Mouse (Mus musculus) MEL (cell line): ENCODE measurements at regions not wholly inside any gene's neighbourhood (a gene's known extent, or its start where the extent isn't known, plus 50 kb on each side); places are given as distances from the start of the nearest gene placed in this dataset.

ENCODE experiments used
- DNase-seq: peaks from one replicate; pipeline ENCODE4 v3.0.0; 2011; ENCODE audit warnings: low read depth, low spot score
- H3K27ac ChIP-seq: 2 replicates; pipeline ENCODE4 v1.5.1; 2012; ENCODE audit warnings: low read depth, mild to moderate bottlenecking, control low read depth, low read length, moderate library complexity; ENCODE audit not compliant: control insufficient read depth
- H3K27me3 ChIP-seq, 2 experiments: fragments of 150-350 bp in 1 of 2; sonication (generic) in 1 of 2; 2 replicates each; pipeline ENCODE4 v1.6.1; 2012; ENCODE audit warnings: low read length in 2 of 2, mild to moderate bottlenecking in 2 of 2, improper control_type of control experiment in 1 of 2, moderate library complexity in 1 of 2; ENCODE audit not compliant: insufficient read depth in 2 of 2, control insufficient read depth in 1 of 2
- H3K36me3 ChIP-seq, 2 experiments: 2 replicates each; pipeline ENCODE4 v1.6.1; 2012 to 2014; ENCODE audit warnings: low read length in 2 of 2, improper control_type of control experiment in 1 of 2, inconsistent platforms in 1 of 2, mild to moderate bottlenecking in 1 of 2; ENCODE audit not compliant: insufficient read depth in 2 of 2, control insufficient read depth in 1 of 2
- H3K4me1 ChIP-seq, 2 experiments: fragments of 150-350 bp in 1 of 2; sonication (generic) in 1 of 2; 2 replicates each; pipeline ENCODE4 v1.6.1; 2012; ENCODE audit warnings: low read length in 2 of 2, improper control_type of control experiment in 1 of 2, mild to moderate bottlenecking in 1 of 2; ENCODE audit not compliant: insufficient read depth in 2 of 2, control insufficient read depth in 1 of 2
- H3K4me3 ChIP-seq, 2 experiments: fragments of 150-350 bp in 1 of 2; sonication (generic) in 1 of 2; 2 replicates each; pipeline ENCODE4 v1.5.1; 2012; ENCODE audit warnings: low read depth in 2 of 2, low read length in 2 of 2, mild to moderate bottlenecking in 2 of 2, moderate library complexity in 2 of 2, control low read depth in 1 of 2, improper control_type of control experiment in 1 of 2; ENCODE audit not compliant: control insufficient read depth in 1 of 2, insufficient read depth in 1 of 2
- H3K79me2 ChIP-seq: 2 replicates; pipeline ENCODE4 v1.6.1; 2012; ENCODE audit warnings: mild to moderate bottlenecking, low read length, moderate library complexity; ENCODE audit not compliant: control insufficient read depth, poor library complexity, insufficient read depth
- H3K9ac ChIP-seq: 2 replicates; pipeline ENCODE4 v1.6.1; 2012; ENCODE audit warnings: low read depth, mild to moderate bottlenecking, control low read depth, low read length, moderate library complexity; ENCODE audit not compliant: control insufficient read depth, poor library complexity, severe bottlenecking
- H3K9me3 ChIP-seq: fragments of 150-350 bp; sonication (generic); replicated peaks from 2 replicates; pipeline ENCODE4 v1.6.1; 2012; ENCODE audit warnings: mild to moderate bottlenecking, low read length, improper control_type of control experiment, moderate library complexity; ENCODE audit not compliant: insufficient read depth
- CHD2 ChIP-seq: IDR thresholded peaks from 2 replicates; pipeline ENCODE4 v1.6.1; 2011; ENCODE audit warnings: low read length, improper control_type of control experiment
- E2F4 ChIP-seq: IDR thresholded peaks from 2 replicates; pipeline ENCODE4 v1.6.1; 2011; ENCODE audit warnings: low read depth, low read length, improper control_type of control experiment, borderline replicate concordance
- GATA1 ChIP-seq: IDR thresholded peaks from 2 replicates; pipeline ENCODE4 v1.6.1; 2011; ENCODE audit warnings: low read depth, low read length, improper control_type of control experiment
- NELFE ChIP-seq: IDR thresholded peaks from 2 replicates; pipeline ENCODE4 v1.6.1; 2011; ENCODE audit warnings: low read depth, low read length, improper control_type of control experiment
- POLR2A ChIP-seq, 2 experiments: IDR thresholded peaks; 2 replicates each; pipeline ENCODE4 v1.6.1; 2011 to 2012; ENCODE audit warnings: low read length in 2 of 2, mild to moderate bottlenecking in 2 of 2, control low read depth in 1 of 2, improper control_type of control experiment in 1 of 2, low read depth in 1 of 2, moderate library complexity in 1 of 2; ENCODE audit not compliant: control insufficient read depth in 1 of 2, insufficient read depth in 1 of 2, poor library complexity in 1 of 2
- POLR2AphosphoS5 ChIP-seq: IDR thresholded peaks from 2 replicates; pipeline ENCODE4 v1.6.1; 2012; ENCODE audit warnings: low read depth, borderline replicate concordance, mild to moderate bottlenecking, inconsistent platforms, low read length, moderate library complexity, mixed read lengths
- SIN3A ChIP-seq: IDR thresholded peaks from 2 replicates; pipeline ENCODE4 v1.6.1; 2012; ENCODE audit warnings: low read length, improper control_type of control experiment, inconsistent platforms
- TCF12 ChIP-seq: IDR thresholded peaks from 2 replicates; pipeline ENCODE4 v1.6.1; 2014; ENCODE audit warnings: low read depth, mild to moderate bottlenecking, inconsistent platforms, low read length, improper control_type of control experiment, moderate library complexity
- USF1 ChIP-seq: IDR thresholded peaks from 2 replicates; pipeline ENCODE4 v1.6.1; 2014; ENCODE audit warnings: low read depth, mild to moderate bottlenecking, inconsistent platforms, low read length, improper control_type of control experiment, moderate library complexity
- USF2 ChIP-seq, 2 experiments: IDR thresholded peaks; 2 replicates each; pipeline ENCODE4 v1.6.1; 2011 to 2012; ENCODE audit warnings: improper control_type of control experiment in 2 of 2, low read length in 2 of 2, borderline replicate concordance in 1 of 2, inconsistent platforms in 1 of 2, low read depth in 1 of 2, mild to moderate bottlenecking in 1 of 2; ENCODE audit not compliant: insufficient read depth in 1 of 2
- ZC3H11A ChIP-seq: IDR thresholded peaks from 2 replicates; pipeline ENCODE4 v1.6.1; 2012; ENCODE audit warnings: low read depth, mild to moderate bottlenecking, inconsistent platforms, low read length, improper control_type of control experiment

DNA sequence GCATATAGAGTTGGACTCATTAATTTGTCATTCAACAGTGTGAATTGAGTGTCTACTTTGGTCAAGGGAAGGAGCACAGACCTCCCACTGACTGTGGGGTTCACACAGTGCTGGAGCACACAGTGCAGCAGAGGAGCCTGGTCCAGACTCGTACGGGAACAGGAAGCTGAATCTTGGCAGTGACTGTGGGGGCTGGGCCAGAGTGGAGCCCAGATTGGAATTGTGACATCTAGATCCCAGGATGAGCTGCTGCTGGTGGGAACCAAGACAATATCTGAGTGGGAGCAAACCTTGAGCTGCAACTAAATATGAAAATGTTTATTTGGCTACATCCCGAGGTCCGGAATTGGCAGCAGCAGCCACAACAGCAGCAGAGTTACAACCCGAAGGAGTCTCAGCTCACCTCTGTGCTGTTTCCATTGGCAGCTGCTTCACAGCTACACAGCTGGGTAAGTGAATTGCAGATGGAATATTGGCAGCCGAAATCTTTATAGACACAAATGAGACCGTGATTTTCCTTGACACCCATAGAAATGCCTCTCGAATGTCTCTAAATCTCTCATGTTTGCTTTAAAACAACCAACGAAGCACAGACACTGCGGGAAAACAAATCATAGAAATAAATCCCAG lies 181.5 kb downstream of the Dad1 start:
- no peak for DNase-seq
- Histone ChIP-seq H3K9me3 (no peaks in the 10 kb centered on the region), H3K27me3 (peaks cover 2 to 6% of the 10 kb centered on the region in 2 experiments), H3K36me3 (peaks cover 0 to 15% of the 10 kb centered on the region in 2 experiments; a peak in 2 of 4 replicates), H3K4me1 (peaks cover 4 to 18% of the 10 kb centered on the region in 2 experiments), H3K4me3 (no peak overlapping the region), H3K79me2 (no peaks in the 10 kb centered on the region), H3K9ac (no peak overlapping the region), H3K27ac (no peak overlapping the region)
- TF ChIP-seq ZC3H11A (no peak), GATA1 (no peak), CHD2 (no peak), TCF12 (no peak)

DNA sequence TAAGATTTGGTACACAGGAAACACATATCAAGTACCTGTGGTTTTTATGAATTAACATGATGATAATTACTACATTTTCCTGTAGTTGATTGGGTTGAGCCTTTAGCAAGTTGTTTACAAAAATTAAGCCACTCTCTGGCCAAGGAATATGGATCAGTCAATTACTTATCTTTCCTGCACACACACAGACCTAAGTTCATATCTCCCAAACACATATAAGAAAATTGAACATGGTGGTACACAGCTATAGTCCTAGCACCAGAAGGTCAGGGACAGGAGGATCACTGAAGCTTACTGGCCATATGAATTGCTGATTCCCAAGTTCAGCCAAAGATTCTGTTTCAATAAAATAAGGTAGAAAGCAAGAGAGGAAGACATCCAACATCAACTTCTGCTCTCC lies 183.7 kb downstream of the Dad1 start:
- Histone ChIP-seq H3K79me2 (no peaks in the 10 kb centered on the region), H3K27me3 (peaks cover 0 to 2% of the 10 kb centered on the region in 2 experiments; a peak in 2 of 4 replicates)
- TF ChIP-seq POLR2AphosphoS5 (no peak), NELFE (no peak)
- TF ChIP-seq, all 39 proteins: peak for 0
- no peak overlapping the region for H3K4me3 ChIP-seq
- peaks cover 0 to 15% of the 10 kb centered on the region in 2 experiments; a peak in 2 of 4 replicates for H3K36me3 ChIP-seq
- DNase-seq: no peak
- H3K9ac ChIP-seq: no peak overlapping the region
- H3K4me1 ChIP-seq: peaks cover 4 to 12% of the 10 kb centered on the region in 2 experiments
- H3K27ac ChIP-seq: no peak overlapping the region
- no peaks in the 10 kb centered on the region for H3K9me3 ChIP-seq

DNA sequence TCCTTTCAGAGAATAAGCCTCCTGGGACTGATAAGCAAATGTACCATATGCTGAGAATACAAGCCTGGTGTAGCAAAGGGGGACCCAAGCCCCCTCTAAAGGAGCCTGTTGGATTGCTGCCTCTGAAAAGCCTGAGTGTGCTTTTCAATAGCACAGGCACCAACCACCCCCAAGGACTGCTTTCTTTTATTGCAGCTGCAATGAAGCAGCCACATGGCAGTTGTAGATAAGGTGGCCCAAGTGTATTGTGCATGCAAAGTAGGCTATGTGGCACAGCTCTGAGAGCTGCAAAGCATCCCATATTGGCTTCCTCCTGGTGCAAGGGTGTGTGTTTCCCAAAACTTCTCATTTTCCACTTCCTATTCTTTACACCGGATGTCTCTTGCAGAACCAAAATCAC lies 185.2 kb downstream of the Dad1 start:
- H3K36me3 ChIP-seq: 0 out of 4 replicates have a peak, but pooled peaks cover 0 to 2% of the 10 kb centered on the region in 2 experiments
- H3K4me3 ChIP-seq: no peak overlapping the region
- TF ChIP-seq E2F4 (no peak), SIN3A (no peak)
- no peak overlapping the region for H3K9ac ChIP-seq
- H3K9me3 ChIP-seq: no peaks in the 10 kb centered on the region
- peaks cover 0 to under 1% of the 10 kb centered on the region in 2 experiments; a peak in 1 of 4 replicates for H3K4me1 ChIP-seq
- H3K27ac ChIP-seq: no peak overlapping the region
- H3K27me3 ChIP-seq: peaks cover 0 to 2% of the 10 kb centered on the region in 2 experiments; a peak in 2 of 4 replicates
- peak; percentile 10 for DNase-seq
- H3K79me2 ChIP-seq: no peaks in the 10 kb centered on the region

DNA sequence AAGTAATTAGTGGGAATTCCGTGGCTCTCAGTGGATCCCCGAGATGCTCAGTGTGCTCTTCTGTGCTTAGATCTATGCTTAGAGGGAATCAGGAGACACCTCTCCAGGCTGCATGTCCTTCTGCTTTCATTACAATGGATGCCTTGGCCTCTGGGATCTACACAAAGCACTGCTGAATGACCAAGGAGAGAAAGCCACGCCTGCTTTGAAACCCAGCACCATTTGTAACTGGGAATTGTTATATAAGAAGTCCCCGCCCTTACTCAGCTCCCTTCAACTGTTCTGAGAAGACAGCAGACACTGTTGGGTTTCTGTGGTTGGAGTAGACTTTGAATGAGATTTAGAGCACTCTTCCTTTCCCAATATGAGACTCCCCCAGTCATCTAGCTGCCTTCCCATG lies 188.4 kb downstream of the Dad1 start:
- Histone ChIP-seq H3K79me2 (no peaks in the 10 kb centered on the region), H3K27ac (no peak overlapping the region), H3K9me3 (no peaks in the 10 kb centered on the region), H3K36me3 (no peaks in the 10 kb centered on the region), H3K4me3 (no peak overlapping the region), H3K9ac (no peak overlapping the region), H3K27me3 (peaks cover 0 to 5% of the 10 kb centered on the region in 2 experiments; a peak in 2 of 4 replicates), H3K4me1 (no peaks in the 10 kb centered on the region)
- TF ChIP-seq USF2 (IDR thresholded peaks at IDR 0.05; ENCODE audit: borderline replicate concordance in 1 of 2, insufficient read depth in 1 of 2, low read depth in 1 of 2, low read length in 2 of 2) (no peak), USF1 (no peak), SIN3A (no peak), POLR2A (IDR thresholded peaks at IDR 0.05; ENCODE audit: control insufficient read depth in 1 of 2, insufficient read depth in 1 of 2, low read depth in 1 of 2, low read length in 2 of 2, poor library complexity in 1 of 2) (no peak)
- no peak for DNase-seq
